Mouse (Mus musculus) adrenal gland, adult 8-10 months (tissue): ENCODE results near the gene Olfr1396. TPM values are rescaled to one million over a fixed set of nuclear protein-coding genes. Genes with fewer than 3 reads are reported as not detected.
A peak's percentile ranks its signal among the peaks of the same experiment; 100 is the strongest.

Experiments
- DNase-seq: peaks from one replicate; pipeline ENCODE4 v3.0.0; 2022
- total RNA-seq, 4 experiments: library from RNA; stranded (reverse); gene quantifications; 2 replicates each; pipeline ENCODE4 v1.2.4; 2022

The Olfr1396 gene
- 1 to 10 TPM; 1.8 to 5.0 (median 3.1) TPM for total RNA-seq

DNA sequence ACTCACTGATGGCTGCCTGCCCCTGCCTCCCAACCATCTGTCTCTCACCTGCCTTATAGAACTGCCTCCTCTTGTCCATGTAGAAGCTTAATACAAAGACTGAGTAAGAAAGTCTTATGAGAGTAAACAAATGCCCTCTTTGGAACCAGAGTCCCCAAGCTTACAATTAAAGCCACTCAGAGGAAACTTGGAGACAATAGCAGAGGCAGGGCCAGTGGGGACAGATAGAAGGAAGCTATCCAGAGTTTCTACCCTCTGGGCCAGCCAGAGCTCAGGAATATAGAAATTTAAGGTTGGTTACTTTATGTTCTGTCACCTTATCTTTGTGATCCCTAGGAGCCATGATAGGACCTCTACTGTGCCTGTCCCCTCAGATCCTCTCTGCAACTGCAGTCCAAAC is at the start of gene Olfr1396:
TSS of gene Olfr1396 (minus strand) at position 101 of the 400 bp plus-strand sequence.
- no peak for DNase-seq

DNA sequence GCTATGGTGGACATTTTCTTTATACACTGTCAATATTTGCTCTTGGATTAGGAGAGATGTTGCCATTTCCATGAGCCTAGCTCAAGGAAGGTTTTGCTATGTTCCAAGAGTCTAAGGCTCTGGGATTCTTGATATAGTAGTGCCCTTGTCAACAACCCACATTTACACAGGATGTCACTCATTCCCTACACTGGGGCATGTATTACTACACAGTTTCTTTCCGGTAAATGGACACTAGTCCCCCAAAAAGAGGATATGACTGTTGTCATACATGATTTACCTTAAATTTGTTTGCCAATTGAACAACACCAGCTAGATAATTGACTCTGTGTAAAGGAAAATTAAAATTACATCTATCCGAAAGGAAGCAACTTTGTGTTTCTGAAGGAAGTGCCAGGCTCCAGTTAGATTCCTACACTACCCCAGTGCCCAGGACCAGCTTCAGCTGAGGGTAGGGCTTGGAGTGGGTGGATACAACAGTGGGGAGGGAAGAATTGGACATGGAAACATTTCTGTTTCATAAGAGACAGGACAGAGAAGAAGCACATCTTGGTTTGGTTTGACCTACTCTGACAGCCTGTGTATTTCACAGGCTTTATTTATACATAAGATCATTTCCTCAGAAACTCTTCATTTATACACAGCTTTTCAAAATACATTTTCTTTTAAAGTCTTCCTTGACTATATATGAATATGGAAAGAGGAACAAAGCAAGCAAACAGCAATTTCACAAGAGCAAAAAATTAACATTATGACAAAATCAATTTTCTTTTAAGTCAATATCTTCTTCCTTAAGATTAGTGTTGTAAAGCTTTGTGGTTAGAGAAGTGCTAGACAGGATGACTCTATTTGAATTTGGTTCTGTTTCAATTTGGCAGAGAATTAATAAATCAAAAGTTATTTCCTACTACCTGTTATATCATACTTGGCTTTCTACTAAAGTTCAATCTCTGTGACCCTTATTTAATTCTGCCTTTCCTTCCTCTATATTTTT is 42.4 kb upstream of the Olfr1396 start:
- DNase-seq = no peak

DNA sequence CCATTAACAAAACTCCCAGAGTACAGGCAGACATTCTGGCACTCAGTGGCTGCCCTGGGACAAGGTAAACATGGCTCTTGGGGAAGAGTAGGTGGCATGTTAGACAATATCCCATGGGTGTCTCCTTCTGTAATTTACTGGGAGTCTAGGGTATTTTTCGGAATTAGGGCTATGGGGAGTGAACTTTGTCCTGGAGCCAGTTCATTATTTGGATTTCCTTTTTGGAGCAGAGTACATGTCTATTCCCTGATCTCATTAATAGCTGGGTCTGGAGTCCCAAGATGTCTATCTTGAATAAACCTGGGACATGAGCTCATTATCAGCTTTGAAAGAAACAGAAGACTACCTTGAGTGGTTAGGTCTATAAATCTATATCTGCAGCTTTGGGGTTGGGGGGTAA is 39.4 kb upstream of the Olfr1396 start, which contains the start of gene Olfr1394:
TSS of gene Olfr1394 (plus strand) at position 301 of the 400 bp plus-strand sequence.
- DNase-seq = no peak

DNA sequence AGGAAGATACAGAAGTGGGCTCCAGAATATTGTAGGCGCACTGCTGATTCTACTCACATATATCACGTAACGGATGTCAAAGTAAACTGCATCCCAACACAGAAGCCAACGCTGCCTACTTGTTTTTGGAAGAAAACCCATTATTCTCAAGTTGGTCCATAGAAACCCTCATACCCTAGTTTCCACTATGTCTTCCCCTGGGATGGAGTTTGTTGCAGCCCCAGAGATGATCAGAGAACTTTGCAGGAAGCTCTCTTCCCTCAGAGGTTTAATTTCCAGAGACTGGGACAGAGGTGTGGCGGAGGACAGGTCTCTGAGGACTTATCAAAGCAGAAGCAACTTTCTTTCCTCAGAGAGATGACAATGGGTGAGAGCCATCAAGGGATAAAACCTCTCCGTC is 27.3 kb upstream of the Olfr1396 start, which contains the start of gene Olfr1395:
TSS of gene Olfr1395 (plus strand) at position 301 of the 400 bp plus-strand sequence.
- no peak for DNase-seq

GRCm38 (mm10) chr11:49124169-49124568 is 9.5 kb upstream of the Olfr1396 start:
- DNase-seq = no peak

DNA sequence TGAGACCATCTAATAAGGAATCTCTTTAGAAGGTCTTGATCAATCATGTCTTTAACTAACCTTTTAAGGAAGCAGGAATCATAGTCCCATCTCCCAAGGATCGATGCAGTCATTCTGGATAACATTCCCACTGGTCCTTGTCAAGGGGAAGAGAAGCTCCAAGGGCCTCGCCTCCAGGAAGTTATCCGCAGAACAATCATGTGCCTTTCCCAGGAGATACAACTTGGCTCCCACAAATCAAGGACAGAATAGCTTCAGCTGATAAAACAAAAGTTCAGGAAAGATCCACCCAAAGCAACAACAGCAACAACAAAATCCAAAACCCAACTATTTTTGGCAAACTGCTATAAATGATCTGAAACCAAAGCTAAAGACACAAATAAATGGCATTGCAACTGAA is 5.0 kb upstream of the Olfr1396 start:
- no peak for DNase-seq

- no peak for DNase-seq
These were observed 516 bp downstream of the Olfr1396 start for GRCm38 (mm10) chr11:49114158-49114557.

GRCm38 (mm10) chr11:49112624-49113219 is 2.0 kb downstream of the Olfr1396 start:
- DNase-seq = no peak

DNA sequence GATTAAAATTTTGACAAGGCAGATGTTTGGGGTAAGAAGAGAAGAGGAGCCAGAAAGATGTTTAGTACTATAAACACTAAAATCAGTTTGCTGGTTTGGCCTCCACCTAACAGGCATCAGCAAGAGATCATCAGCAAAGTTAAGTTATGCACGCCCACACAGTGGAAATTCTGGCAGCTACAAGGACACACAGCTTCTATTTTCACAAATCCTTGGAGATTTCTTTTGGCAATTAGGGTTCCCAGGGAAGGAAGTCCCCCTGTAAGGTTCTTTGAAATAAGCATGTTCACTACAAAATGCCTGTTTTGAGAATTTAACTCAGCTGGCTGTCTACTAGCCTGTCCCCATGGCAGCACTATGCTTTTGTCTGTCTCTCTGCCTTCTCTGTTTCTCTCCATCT is 3.7 kb downstream of the Olfr1396 start:
- no peak for DNase-seq

DNA sequence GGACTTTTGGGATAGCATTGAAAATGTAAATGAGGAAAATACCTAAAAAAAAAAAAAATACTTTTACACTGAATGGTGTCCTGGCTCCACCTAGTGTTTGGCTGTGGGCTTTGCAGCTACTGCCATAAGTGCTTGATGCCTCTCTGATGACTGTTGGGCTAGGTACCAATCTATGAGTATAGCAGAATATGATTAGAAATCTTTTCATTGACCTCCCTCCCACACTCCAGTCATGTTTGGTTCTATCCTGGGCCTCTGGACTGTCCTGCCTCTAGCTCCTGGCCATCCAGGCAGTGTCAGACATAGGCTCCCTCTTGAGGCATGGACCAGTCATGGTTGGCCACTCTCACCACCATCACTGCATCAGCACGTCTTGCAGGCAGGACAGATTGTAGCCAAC is 5.8 kb downstream of the Olfr1396 start:
- DNase-seq = no peak

- no peak for DNase-seq
These were observed 6.8 kb downstream of the Olfr1396 start for GRCm38 (mm10) chr11:49107650-49108537.

- DNase-seq = no peak
These were observed 8.9 kb downstream of the Olfr1396 start for GRCm38 (mm10) chr11:49105752-49106151.

DNA sequence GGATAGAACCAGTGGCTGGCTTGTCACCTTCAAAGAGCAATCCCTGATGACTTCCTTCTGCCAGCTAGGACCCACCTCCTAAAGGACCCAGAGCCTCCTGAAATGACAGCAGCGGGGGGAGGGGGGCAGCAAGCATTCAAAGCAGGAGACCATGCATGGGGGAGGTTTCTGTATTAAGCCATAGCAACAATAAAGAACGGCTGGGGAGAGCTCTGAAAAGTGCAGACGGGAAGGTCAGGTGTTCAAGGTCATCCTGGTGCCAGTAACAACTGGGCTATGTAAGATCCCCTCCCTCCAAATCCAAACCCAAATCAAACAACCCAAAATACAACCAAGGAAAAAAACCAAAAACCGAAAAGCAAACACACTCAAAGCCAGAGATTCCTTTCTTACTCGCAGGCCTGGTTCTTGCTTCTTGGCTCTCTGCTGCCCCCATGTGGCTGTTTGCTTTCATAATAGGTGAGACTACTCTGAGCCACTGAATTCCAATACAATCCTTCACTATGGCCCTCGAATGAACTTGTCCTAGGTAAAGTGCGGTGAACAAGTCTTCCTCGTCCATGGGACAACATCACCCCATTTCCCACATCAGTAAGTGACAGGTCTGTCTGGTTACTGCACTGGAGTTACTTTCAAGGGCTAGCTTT is 11.5 kb downstream of the Olfr1396 start:
- peak; percentile 74 for DNase-seq

DNA sequence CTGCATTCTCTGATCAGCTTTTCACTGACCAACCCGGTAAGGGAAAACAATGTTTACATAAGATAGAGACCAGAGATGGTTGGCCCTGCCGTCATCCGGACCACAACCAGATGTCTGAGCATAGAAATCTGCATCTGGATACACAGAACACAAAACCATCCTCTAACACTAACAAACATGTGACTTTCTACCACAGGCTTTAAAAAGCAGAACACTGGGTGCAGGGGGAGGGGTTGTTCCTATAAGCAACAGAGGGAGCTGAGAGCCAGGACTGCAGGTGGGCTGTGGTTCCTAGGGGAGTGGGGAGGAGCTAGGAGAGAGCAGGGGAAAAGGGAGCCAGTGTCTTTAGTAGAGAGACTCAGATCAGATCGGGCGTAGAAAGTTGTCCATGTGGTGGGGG is 13.2 kb downstream of the Olfr1396 start:
- DNase-seq = no peak

GRCm38 (mm10) chr11:49100409-49100808 is 14.3 kb downstream of the Olfr1396 start:
- DNase-seq = no peak

- no peak for DNase-seq
These were observed 19.3 kb downstream of the Olfr1396 start for GRCm38 (mm10) chr11:49095367-49095766.

- no peak for DNase-seq
These were observed 20.6 kb downstream of the Olfr1396 start for GRCm38 (mm10) chr11:49093861-49094660.

DNA sequence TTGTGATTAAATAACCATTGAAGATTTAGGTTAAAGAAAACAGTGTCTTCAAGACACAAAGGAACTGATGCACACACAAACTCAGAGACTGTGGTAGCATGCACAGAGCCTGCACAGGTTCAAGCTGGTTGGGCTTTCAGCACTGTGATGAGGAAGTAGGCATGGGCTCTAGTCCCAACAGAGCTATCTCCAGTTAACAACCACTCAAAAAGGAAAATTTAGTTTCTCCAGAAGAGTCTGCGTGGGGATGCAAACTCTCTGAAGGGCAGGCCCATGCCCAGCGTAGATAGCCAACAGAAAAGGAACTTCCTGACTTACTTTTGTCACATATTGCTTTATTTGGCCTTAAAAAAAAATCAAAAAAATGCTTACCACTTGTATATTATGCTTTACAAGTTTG is 21.9 kb downstream of the Olfr1396 start:
- no peak for DNase-seq

GRCm38 (mm10) chr11:49092053-49092586 is 22.6 kb downstream of the Olfr1396 start:
- DNase-seq = no peak

DNA sequence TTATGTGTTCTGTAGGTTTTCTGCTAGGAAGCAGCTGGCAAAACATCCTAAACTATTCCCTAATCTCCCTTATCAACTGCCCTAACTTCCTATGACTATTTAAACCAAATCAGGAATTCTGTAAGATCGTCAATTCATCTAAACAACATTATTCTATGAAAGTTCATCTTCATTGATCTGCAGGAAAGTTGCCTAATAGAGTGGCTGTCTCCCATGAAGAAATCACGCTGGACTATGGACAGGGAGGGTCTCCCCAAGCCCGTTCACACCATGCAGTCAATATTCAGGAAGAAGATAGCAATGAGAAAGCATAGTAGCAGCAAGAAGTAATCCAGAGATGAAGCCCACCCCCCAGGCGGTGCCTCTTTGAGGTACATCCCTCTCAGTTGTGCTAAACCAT is 23.5 kb downstream of the Olfr1396 start:
- DNase-seq = no peak

- DNase-seq = no peak
These were observed 24.1 kb downstream of the Olfr1396 start for GRCm38 (mm10) chr11:49090551-49090950.
